Mouse (Mus musculus): ENCODE results near the gene Plekhm1.

Plekhm1 gene

DNA sequence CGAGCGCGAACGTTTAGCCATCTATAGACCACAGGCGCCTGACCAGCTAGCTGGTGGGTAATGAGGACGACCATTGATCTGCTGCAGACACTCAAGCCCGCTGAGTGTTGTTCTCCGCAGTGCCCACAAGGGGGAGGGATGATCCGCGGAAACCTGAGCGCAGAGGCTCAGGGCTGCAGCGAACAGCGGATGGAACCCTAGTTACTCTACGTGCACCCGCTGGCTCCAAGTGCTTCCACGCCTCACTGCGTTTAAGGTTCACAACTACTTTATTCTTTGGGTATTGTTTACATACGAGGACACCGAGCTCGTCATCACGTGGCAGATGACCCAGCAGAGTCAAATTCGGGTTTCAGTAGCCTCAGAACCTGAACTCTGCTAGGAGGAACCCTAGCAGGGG, 53.4 kb downstream of the Plekhm1 start:
- ChIA-PET CTCF (interaction anchor here (0.5 to 9.2 kb wide), 39 partner anchors 9 to 400 kb away, joined by 3 to 90 read pairs (median 4); partner anchors contain the start of gene Plekhm1 (in 1 of the 4)), POLR2A (interaction anchor here (0.6 to 2.5 kb wide), 32 partner anchors 11 to 696 kb away, joined by 3 to 8 read pairs (median 4); partner anchors contain the start of genes Plekhm1 (in 3 of the 4) and Hexim1 (in 2 of the 4))

GRCm38 (mm10) chr11:103358316-103358715, 54.2 kb downstream of the Plekhm1 start:
- POLR2A ChIA-PET: interaction anchor here (0.6 to 2.5 kb wide), 33 partner anchors 11 to 1693 kb away, joined by 3 to 8 read pairs (median 4); partner anchors contain the start of genes Plekhm1 (in 3 of the 4), Hexim1 (in 2 of the 4) and Arl4d (in 1 of the 4)

DNA sequence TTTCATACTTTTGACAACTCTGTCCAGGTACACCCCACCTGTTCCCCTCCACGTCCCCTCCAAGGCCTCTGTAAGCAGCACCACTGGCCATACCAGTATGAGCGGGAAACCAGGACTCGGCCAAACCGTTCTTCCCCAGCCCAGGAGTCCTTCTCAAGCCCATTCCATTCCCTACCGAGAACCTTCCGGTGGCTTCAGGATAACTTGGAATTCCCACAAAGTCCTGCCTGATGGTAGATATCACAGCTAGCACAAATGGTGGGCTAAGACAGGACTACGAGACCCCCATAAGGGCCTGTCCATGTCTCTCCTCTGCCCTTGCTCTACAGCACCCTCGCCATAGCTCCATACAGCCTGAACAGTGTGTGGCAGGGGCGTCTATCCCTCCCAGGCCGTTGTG, 54.8 kb downstream of the Plekhm1 start:
- CTCF ChIA-PET: interaction anchor here in 3 of 4 experiments (0.8 to 9.2 kb wide), 12 partner anchors 8 to 929 kb away, joined by 3 to 90 read pairs (median 6); no protein-coding TSS in a partner anchor
- POLR2A ChIA-PET: interaction anchor here in 3 of 4 experiments (0.6 to 2.5 kb wide), 12 partner anchors 10 to 355 kb away, joined by 3 to 11 read pairs (median 3); partner anchors contain the start of genes Hexim1 (in 1 of the 3) and Plekhm1 (in 1 of the 3)

More at GRCm38 (mm10) chr11:103358316-103358715, 54.2 kb downstream of the Plekhm1 start:
- CTCF ChIA-PET: interaction anchor here (0.5 to 9.2 kb wide), 37 partner anchors 8 to 928 kb away, joined by 3 to 90 read pairs (median 4); partner anchors contain the start of gene Plekhm1 (in 1 of the 4)

DNA sequence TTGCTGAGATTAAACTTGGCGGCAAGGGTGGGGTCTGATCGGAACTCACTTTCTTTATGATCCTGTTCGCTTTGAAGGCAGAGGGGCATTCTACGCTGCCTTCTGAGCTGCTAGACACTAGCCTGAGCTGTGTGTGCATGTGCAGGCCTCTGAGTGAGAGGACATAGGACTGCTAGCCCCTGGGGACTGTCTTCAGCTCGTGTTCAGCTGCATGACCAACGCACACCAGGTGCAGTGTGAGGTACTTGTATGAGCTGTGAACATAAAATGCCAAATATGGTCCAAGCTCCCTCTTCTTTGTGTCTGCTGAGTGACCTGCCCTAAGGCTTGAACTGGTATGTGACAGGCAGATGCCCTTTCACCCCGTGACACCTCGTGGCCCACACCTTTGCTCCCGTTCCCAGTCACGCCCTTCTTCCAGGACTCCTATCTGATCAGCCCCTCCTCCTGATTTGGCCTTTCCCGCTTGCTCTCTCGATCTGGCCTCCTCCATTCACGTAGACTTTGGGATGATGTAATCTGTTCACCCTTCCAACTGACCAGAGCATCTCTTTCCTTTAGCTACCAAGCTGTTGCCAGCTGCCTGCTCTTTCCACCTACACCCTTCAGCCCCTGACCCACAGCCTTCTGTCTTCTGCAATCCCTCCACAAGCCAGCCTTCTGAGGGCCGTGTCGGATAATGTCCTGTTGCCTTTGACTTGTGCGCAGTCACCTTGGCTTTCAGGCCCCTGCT, 55.4 kb downstream of the Plekhm1 start:
- ChIA-PET POLR2A (interaction anchor here in 2 of 4 experiments (0.6 to 3.3 kb wide), 18 partner anchors 8 to 224 kb away, joined by 3 to 15 read pairs (median 3); partner anchors contain the start of gene Plekhm1 (in 1 of the 2)), CTCF (interaction anchor here in 2 of 4 experiments (0.6 to 9.2 kb wide), 5 partner anchors 24 to 283 kb away, joined by 3 to 90 read pairs (median 4); no protein-coding TSS in a partner anchor)

DNA sequence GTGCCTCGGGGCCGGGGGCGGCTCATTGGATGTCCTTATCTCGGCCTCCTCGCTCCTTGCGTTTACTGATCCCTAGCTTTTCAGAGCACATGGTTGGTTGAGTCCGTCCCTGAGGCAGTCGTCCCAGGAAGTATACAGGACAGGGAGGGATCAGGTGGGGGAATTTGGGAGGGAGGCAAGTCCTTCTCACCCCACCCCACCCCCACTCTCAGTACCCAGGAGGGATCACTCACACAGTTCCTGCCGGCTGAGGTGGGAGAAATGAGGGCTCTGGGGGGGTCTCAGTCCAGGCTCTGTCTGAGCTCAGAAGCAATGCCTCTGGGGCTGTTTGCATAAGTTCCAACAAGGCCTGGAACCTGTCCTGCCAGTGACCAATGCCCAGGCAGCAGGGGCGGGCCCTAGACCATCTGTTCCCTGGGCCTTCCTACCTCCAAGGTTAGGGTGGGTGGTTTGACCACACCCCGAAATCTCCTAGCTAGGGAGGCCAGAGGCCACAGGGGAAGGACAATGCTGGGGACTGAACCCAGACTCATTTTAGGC, 56.4 kb downstream of the Plekhm1 start:
- CTCF ChIA-PET: interaction anchor here (0.6 to 9.2 kb wide), 7 partner anchors 23 to 1493 kb away, joined by 3 to 90 read pairs (median 3); no protein-coding TSS in a partner anchor
- POLR2A ChIA-PET: interaction anchor here (0.5 to 3.3 kb wide), 19 partner anchors 9 to 254 kb away, joined by 3 to 15 read pairs (median 4); partner anchors contain the start of genes Hexim1 (in 1 of the 4) and Map3k14 (in 1 of the 4)

- ChIA-PET CTCF (interaction anchor here (0.5 to 9.2 kb wide), 8 partner anchors 23 to 1492 kb away, joined by 3 to 90 read pairs (median 4); no protein-coding TSS in a partner anchor), POLR2A (interaction anchor here in 3 of 4 experiments (0.6 to 3.3 kb wide), 8 partner anchors 8 to 253 kb away, joined by 3 to 15 read pairs (median 4); partner anchors contain the start of gene Map3k14 (in 1 of the 3))
These were observed 57.2 kb downstream of the Plekhm1 start for GRCm38 (mm10) chr11:103355251-103355650.

DNA sequence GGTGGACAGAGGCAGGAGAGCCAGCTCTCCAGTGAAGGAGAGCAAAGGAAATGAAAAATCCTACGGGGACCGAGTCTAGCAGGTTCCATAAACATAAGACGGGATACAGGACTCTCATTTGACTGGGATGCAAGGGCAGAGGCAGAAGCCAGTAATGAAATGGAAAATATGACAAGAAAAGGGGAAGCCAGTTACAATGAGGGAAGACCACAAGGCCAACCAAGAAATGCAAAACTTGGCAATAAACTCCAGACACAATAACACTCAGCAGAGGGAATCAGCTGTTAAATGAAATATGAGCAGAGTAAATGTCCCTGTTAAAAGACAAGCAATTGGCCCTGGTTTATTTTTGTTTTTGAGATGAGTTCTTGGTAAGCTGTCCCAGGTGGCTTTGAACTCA, 58.5 kb downstream of the Plekhm1 start:
- ChIA-PET CTCF (no interaction called here), POLR2A (interaction anchor here in 2 of 4 experiments (0.9 to 3.3 kb wide), 2 partner anchors 20 to 285 kb away, joined by 3 to 15 read pairs; partner anchors contain the start of gene Lyzl6 (in 1 of the 2))

DNA sequence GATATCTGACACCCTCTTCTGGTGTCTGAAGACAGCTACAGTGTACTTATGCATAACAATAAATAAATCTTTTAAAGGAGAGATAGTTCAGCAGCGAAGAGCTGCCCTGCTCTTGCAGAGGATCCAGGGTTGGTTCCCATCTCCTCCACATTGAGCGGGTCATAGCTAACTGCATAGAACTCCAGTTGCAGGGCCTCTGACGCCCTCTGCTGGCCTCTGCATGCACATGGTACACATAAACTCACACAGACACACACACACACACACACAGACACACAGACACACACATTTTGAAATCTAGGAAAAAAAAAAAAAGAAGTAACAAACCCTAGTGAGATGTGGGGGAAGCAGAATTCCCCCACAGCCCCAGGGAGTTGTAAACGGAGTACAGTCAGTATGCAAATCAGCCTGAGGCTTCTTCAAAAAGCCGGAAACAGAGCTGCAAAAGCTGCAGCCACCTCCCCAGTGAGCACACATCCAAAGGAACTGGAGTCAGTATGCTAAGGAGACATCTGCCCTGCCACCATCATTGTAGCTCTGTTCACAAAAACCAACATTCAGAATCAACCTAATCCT, 60.2 kb downstream of the Plekhm1 start:
- ChIA-PET CTCF (interaction anchor here (0.6 to 1.6 kb wide), 15 partner anchors 18 to 1020 kb away, joined by 3 to 9 read pairs (median 4); no protein-coding TSS in a partner anchor), POLR2A (interaction anchor here in 3 of 4 experiments (0.6 to 1.2 kb wide), 8 partner anchors 9 to 94 kb away, joined by 3 to 5 read pairs (median 3); partner anchors contain the start of gene Plekhm1 (in 1 of the 3))

- ChIA-PET POLR2A (no interaction called here), CTCF (interaction anchor here (0.7 to 2.0 kb wide), 7 partner anchors 8 to 611 kb away, joined by 3 to 6 read pairs (median 4); no protein-coding TSS in a partner anchor)
These were observed 61.7 kb downstream of the Plekhm1 start for GRCm38 (mm10) chr11:103350711-103351315.

- ChIA-PET CTCF (interaction anchor here in 3 of 4 experiments (0.8 to 2.0 kb wide), 7 partner anchors 9 to 109 kb away, joined by 3 to 6 read pairs (median 4); no protein-coding TSS in a partner anchor), POLR2A (interaction anchor here in 2 of 4 experiments (0.6 to 2.0 kb wide), 2 partner anchors 11 to 286 kb away, joined by 3 to 4 read pairs; no protein-coding TSS in a partner anchor)
These were observed 62.8 kb downstream of the Plekhm1 start for GRCm38 (mm10) chr11:103349699-103350098.

DNA sequence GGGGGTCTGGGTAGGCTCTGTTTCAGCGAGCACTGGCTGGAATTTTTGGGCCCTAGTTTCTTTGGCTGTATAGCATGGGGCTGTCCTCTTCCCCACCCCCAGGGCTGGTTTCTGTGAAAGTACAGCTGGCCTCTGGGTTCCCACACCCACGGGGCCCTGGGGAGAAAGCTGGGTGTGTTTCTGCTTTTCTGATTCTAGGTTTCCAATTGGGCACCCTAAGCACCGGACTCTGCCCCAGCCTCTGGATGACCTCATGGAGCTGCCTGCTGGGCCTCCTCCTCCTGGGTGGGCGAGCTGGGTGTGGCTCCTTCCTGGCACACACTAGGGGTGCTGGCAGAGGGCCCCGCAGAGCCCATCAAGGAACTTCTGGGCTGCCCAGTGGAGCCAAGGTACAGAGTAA, 65.8 kb downstream of the Plekhm1 start:
- ChIA-PET POLR2A (interaction anchor here in 3 of 4 experiments (0.5 to 2.3 kb wide), 6 partner anchors 8 to 1443 kb away, joined by 3 to 11 read pairs (median 4); no protein-coding TSS in a partner anchor), CTCF (interaction anchor here in 2 of 4 experiments (1.0 to 1.3 kb wide), 2 partner anchors 9 to 13 kb away, joined by 3 read pairs; no protein-coding TSS in a partner anchor)

- POLR2A ChIA-PET: interaction anchor here (0.5 to 2.3 kb wide), 5 partner anchors 8 to 1443 kb away, joined by 3 to 11 read pairs (median 5); no protein-coding TSS in a partner anchor
- CTCF ChIA-PET: interaction anchor here in 3 of 4 experiments (1.0 to 1.7 kb wide), 3 partner anchors 8 to 13 kb away, joined by 3 read pairs; no protein-coding TSS in a partner anchor
These were observed 66.3 kb downstream of the Plekhm1 start for GRCm38 (mm10) chr11:103346236-103346635.

DNA sequence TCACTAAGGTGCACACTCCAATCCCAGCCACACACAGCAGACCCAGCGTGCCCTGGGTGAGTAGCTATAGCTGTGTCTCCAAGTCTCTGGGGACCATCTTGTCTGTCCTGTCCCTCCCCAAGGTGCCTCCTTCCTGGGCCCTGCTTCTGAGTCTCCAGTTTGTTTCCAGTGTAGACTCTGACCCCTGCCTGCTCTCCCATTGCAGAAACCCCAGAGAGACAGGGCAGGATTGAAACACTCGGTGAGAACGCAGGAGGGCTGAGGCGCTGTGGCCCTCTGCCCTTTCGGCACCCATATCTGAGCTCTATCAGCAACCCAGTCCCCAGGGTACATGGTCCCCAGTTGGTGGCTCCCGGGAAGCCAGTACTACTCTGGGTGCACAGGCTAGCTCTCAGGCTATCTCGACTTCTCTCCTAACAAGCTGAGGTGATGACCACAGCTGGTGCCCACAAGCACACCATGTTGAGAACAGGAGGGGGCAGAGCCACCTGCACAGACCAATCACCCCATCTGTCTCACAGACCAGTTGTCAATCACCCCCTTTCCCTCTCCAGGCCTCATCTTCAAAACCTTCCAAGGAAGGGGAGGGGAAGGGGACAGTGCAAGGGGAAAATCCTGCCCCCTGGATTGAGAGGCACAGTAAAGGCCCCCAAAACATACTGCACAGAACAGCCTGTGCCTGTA, 66.9 kb downstream of the Plekhm1 start:
- POLR2A ChIA-PET: interaction anchor here in 3 of 4 experiments (0.5 to 1.6 kb wide), 6 partner anchors 13 to 230 kb away, joined by 3 to 5 read pairs (median 4); partner anchors contain the start of gene Hexim1 (in 1 of the 3)
- CTCF ChIA-PET: interaction anchor here in 3 of 4 experiments (0.9 to 3.1 kb wide), 5 partner anchors 12 to 15 kb away, joined by 3 to 13 read pairs (median 3); no protein-coding TSS in a partner anchor

- ChIA-PET CTCF (interaction anchor here (0.6 to 3.1 kb wide), 8 partner anchors 11 to 22 kb away, joined by 3 to 16 read pairs (median 4); no protein-coding TSS in a partner anchor), POLR2A (interaction anchor here in 3 of 4 experiments (0.9 to 1.6 kb wide), 6 partner anchors 11 to 117 kb away, joined by 3 to 5 read pairs (median 4); no protein-coding TSS in a partner anchor)
These were observed 67.8 kb downstream of the Plekhm1 start for GRCm38 (mm10) chr11:103344494-103345332.

- ChIA-PET CTCF (interaction anchor here in 3 of 4 experiments (0.6 to 3.1 kb wide), 5 partner anchors 10 to 22 kb away, joined by 3 to 16 read pairs (median 6); no protein-coding TSS in a partner anchor), POLR2A (interaction anchor here in 3 of 4 experiments (0.9 to 1.5 kb wide), 4 partner anchors 10 to 211 kb away, joined by 3 to 5 read pairs (median 3); no protein-coding TSS in a partner anchor)
These were observed 68.6 kb downstream of the Plekhm1 start for GRCm38 (mm10) chr11:103343881-103344280.

Measured in embryonic stem cell, embryonic (primary cell).